Mouse (Mus musculus) stomach, postnatal 0 days (tissue): Measurements from ENCODE around the gene Duoxa1.

Source experiments
- CTCF ChIP-seq: IDR thresholded peaks from 2 replicates; pipeline ENCODE4 v1.5.1; 2016; ENCODE audit warnings: antibody characterized with exemption, low read depth, mild to moderate bottlenecking, moderate library complexity
- EP300 ChIP-seq: optimal IDR thresholded peaks from 2 replicates; pipeline ENCODE3; 2016; ENCODE audit warnings: antibody characterized with exemption

GRCm38 (mm10) chr2:122255997-122256396, 57.5 kb downstream of the Duoxa1 start:
- TF ChIP-seq CTCF: no peak
- no peak for TF ChIP-seq EP300
